Mouse (Mus musculus): Measurements from ENCODE around the gene Tecpr2. TPM values are rescaled to one million over a fixed set of nuclear protein-coding genes. Genes with fewer than 3 reads are reported as not detected.

Tecpr2 gene
- total RNA-seq, 1 experiment: 11.2 TPM

DNA sequence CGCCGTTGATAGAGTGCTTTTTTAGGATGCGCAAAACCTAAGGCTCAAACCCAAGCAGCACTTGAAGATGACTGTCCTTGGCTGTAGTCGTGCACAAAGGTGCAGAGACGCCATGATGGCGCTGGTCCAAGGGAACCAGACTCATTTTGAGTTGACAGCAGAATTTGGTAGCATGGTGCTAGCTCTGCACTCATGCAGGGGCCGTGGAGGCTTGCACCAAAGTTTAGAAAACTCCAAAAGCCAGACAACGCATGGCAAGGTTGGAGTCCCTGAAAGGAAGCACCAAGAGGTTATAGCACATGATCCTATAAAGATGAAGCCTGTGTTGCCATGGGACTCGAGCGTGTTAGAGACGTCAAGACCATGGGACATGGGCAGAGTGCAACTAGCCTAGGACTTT lies 129.0 kb downstream of the Tecpr2 start:
- H3K36me3 ChIP-seq (ENCODE audit: control insufficient read depth, insufficient read depth, low read length, poor library complexity, severe bottlenecking): no peaks in the 10 kb centered on the region
- H3K27ac ChIP-seq (ENCODE audit: insufficient read depth, low read depth, low read length, poor library complexity, severe bottlenecking): no peak overlapping the region
- no peak overlapping the region for H3K9ac ChIP-seq (ENCODE audit: insufficient read depth, low read depth, low read length, poor library complexity, severe bottlenecking)
- H3K9me3 ChIP-seq (ENCODE audit: control insufficient read depth, insufficient read depth, low read depth, low read length): no peaks in the 10 kb centered on the region
- DNase-seq (ENCODE audit: low read depth, low spot score): no peak
- no peaks in the 10 kb centered on the region for H3K4me1 ChIP-seq (ENCODE audit: control insufficient read depth in 2 of 2, insufficient read depth in 2 of 2, low read length in 2 of 2, poor library complexity in 1 of 2)
- in situ Hi-C loops (cut with MboI; ENCODE audit: low sequenced_read_pairs in 2 of 2, unreplicated experiment in 2 of 2): no loop called here
- TF ChIP-seq MAFK (IDR thresholded peaks at IDR 0.05; ENCODE audit: insufficient read depth, low read depth, low read length) (no peak), HCFC1 (IDR thresholded peaks at IDR 0.05; ENCODE audit: borderline replicate concordance, insufficient read depth, low read length) (no peak), ZC3H11A (IDR thresholded peaks at IDR 0.05; ENCODE audit: borderline replicate concordance, low read depth, low read length) (no peak), ZNF384 (IDR thresholded peaks at IDR 0.05; ENCODE audit: low read depth, low read length) (no peak), CHD2 (IDR thresholded peaks at IDR 0.05; ENCODE audit: low read depth, low read length) (no peak)
- no peak overlapping the region for H3K4me3 ChIP-seq (ENCODE audit: insufficient read depth in 1 of 2, low read depth in 1 of 2, low read length in 2 of 2, poor library complexity in 1 of 2, severe bottlenecking in 1 of 2)

DNA sequence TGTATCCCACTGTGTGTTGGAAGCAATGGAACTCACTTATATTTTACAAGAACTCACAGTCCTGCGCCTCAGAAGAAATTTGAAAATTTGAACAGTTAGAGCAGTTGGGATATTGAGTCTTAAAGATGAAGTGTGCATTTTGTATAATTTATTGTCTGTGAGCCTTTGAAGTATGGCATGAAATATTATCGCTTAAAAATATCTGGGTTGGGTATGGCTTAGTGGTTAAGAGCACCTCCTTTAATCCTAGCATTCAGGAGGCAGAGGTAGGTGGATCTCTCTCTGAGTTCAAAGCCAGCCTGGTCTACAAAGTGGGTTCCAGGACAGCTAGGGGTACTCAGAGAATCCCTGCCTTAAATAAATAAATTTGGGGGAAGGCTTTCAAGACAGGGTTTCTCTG lies 130.0 kb downstream of the Tecpr2 start:
- in situ Hi-C loops (cut with MboI; ENCODE audit: low sequenced_read_pairs in 2 of 2, unreplicated experiment in 2 of 2): no loop called here
- no peak overlapping the region for H3K9ac ChIP-seq (ENCODE audit: insufficient read depth, low read depth, low read length, poor library complexity, severe bottlenecking)
- H3K4me3 ChIP-seq (ENCODE audit: insufficient read depth in 1 of 2, low read depth in 1 of 2, low read length in 2 of 2, poor library complexity in 1 of 2, severe bottlenecking in 1 of 2): no peak overlapping the region
- H3K36me3 ChIP-seq (ENCODE audit: control insufficient read depth, insufficient read depth, low read length, poor library complexity, severe bottlenecking): no peaks in the 10 kb centered on the region
- no peaks in the 10 kb centered on the region for H3K4me1 ChIP-seq (ENCODE audit: control insufficient read depth in 2 of 2, insufficient read depth in 2 of 2, low read length in 2 of 2, poor library complexity in 1 of 2)
- TF ChIP-seq ZC3H11A (IDR thresholded peaks at IDR 0.05; ENCODE audit: borderline replicate concordance, low read depth, low read length) (no peak), ZNF384 (IDR thresholded peaks at IDR 0.05; ENCODE audit: low read depth, low read length) (no peak), MAFK (IDR thresholded peaks at IDR 0.05; ENCODE audit: insufficient read depth, low read depth, low read length) (no peak), HCFC1 (IDR thresholded peaks at IDR 0.05; ENCODE audit: borderline replicate concordance, insufficient read depth, low read length) (no peak), CHD2 (IDR thresholded peaks at IDR 0.05; ENCODE audit: low read depth, low read length) (no peak)
- no peaks in the 10 kb centered on the region for H3K9me3 ChIP-seq (ENCODE audit: control insufficient read depth, insufficient read depth, low read depth, low read length)
- DNase-seq (ENCODE audit: low read depth, low spot score): no peak
- H3K27ac ChIP-seq (ENCODE audit: insufficient read depth, low read depth, low read length, poor library complexity, severe bottlenecking): no peak overlapping the region

DNA sequence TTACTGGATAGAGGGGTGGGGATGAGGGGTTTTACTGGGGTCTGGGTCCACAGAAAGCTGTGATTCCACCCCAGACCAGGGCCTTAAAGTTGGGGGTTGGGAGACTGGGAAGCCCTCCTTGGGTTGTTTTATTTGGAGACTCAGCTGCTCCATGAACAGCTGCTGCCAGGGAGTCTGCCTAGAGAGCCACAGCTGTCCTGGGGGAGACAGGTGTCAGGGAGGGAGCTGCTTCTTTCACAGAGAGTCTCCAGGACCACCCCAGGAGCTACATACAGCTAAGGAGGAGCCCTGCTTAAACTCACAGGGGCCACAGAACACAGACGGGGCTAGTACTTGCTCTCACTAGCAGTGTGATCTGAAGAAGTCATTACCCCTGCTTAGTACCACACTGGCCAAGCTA lies 132.1 kb downstream of the Tecpr2 start:
- no peaks in the 10 kb centered on the region for H3K4me1 ChIP-seq (ENCODE audit: control insufficient read depth in 2 of 2, insufficient read depth in 2 of 2, low read length in 2 of 2, poor library complexity in 1 of 2)
- H3K4me3 ChIP-seq (ENCODE audit: insufficient read depth in 1 of 2, low read depth in 1 of 2, low read length in 2 of 2, poor library complexity in 1 of 2, severe bottlenecking in 1 of 2): no peak overlapping the region
- TF ChIP-seq CHD2 (IDR thresholded peaks at IDR 0.05; ENCODE audit: low read depth, low read length) (no peak), ZC3H11A (IDR thresholded peaks at IDR 0.05; ENCODE audit: borderline replicate concordance, low read depth, low read length) (no peak), MAFK (IDR thresholded peaks at IDR 0.05; ENCODE audit: insufficient read depth, low read depth, low read length) (no peak), ZNF384 (IDR thresholded peaks at IDR 0.05; ENCODE audit: low read depth, low read length) (no peak), HCFC1 (IDR thresholded peaks at IDR 0.05; ENCODE audit: borderline replicate concordance, insufficient read depth, low read length) (no peak)
- H3K9me3 ChIP-seq (ENCODE audit: control insufficient read depth, insufficient read depth, low read depth, low read length): no peaks in the 10 kb centered on the region
- no peak for DNase-seq (ENCODE audit: low read depth, low spot score)
- no peaks in the 10 kb centered on the region for H3K36me3 ChIP-seq (ENCODE audit: control insufficient read depth, insufficient read depth, low read length, poor library complexity, severe bottlenecking)
- no peak overlapping the region for H3K27ac ChIP-seq (ENCODE audit: insufficient read depth, low read depth, low read length, poor library complexity, severe bottlenecking)
- in situ Hi-C loops (cut with MboI; ENCODE audit: low sequenced_read_pairs in 2 of 2, unreplicated experiment in 2 of 2): no loop called here
- H3K9ac ChIP-seq (ENCODE audit: insufficient read depth, low read depth, low read length, poor library complexity, severe bottlenecking): no peak overlapping the region

DNA sequence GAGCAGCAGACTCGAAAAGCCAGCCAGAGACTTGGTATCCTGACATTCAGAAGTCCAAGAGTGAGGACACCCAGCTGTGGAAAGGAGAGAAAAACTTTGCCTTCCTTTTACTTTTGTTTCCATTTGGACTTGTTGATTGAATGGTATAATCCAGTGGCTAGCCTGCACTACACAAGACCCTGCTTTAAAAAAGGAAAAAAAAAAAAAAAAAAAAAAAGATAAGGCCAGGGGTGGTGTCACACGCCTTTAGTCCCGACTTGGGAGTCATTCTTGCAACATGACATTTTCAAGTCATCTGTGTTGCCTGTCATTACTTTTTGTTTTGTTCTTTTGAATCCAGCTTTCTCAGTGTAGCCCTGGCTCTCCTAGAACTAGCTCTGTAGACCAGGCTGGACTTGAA lies 132.5 kb downstream of the Tecpr2 start:
- TF ChIP-seq ZC3H11A (IDR thresholded peaks at IDR 0.05; ENCODE audit: borderline replicate concordance, low read depth, low read length) (no peak), HCFC1 (IDR thresholded peaks at IDR 0.05; ENCODE audit: borderline replicate concordance, insufficient read depth, low read length) (no peak), CHD2 (IDR thresholded peaks at IDR 0.05; ENCODE audit: low read depth, low read length) (no peak), MAFK (IDR thresholded peaks at IDR 0.05; ENCODE audit: insufficient read depth, low read depth, low read length) (no peak), ZNF384 (IDR thresholded peaks at IDR 0.05; ENCODE audit: low read depth, low read length) (no peak)
- DNase-seq (ENCODE audit: low read depth, low spot score): no peak
- in situ Hi-C loops (cut with MboI; ENCODE audit: low sequenced_read_pairs in 2 of 2, unreplicated experiment in 2 of 2): no loop called here
- no peaks in the 10 kb centered on the region for H3K36me3 ChIP-seq (ENCODE audit: control insufficient read depth, insufficient read depth, low read length, poor library complexity, severe bottlenecking)
- no peak overlapping the region for H3K4me3 ChIP-seq (ENCODE audit: insufficient read depth in 1 of 2, low read depth in 1 of 2, low read length in 2 of 2, poor library complexity in 1 of 2, severe bottlenecking in 1 of 2)
- no peaks in the 10 kb centered on the region for H3K9me3 ChIP-seq (ENCODE audit: control insufficient read depth, insufficient read depth, low read depth, low read length)
- H3K27ac ChIP-seq (ENCODE audit: insufficient read depth, low read depth, low read length, poor library complexity, severe bottlenecking): no peak overlapping the region
- no peaks in the 10 kb centered on the region for H3K4me1 ChIP-seq (ENCODE audit: control insufficient read depth in 2 of 2, insufficient read depth in 2 of 2, low read length in 2 of 2, poor library complexity in 1 of 2)
- no peak overlapping the region for H3K9ac ChIP-seq (ENCODE audit: insufficient read depth, low read depth, low read length, poor library complexity, severe bottlenecking)

Other genes starting within 250 kb of the Tecpr2 start
- gene 1700001K19Rik, start 206.6 kb upstream of the Tecpr2 start, total RNA-seq (2012; rRNA removed): not detected in 2 replicates
- 1,672 and 2,383 TPM in 2 replicates for gene Hsp90aa1, start 186.5 kb upstream of the Tecpr2 start, total RNA-seq (2012; rRNA removed)
- gene Wdr20, start 151.3 kb upstream of the Tecpr2 start, total RNA-seq (2012; rRNA removed): 27.4 and 30.3 TPM in 2 replicates
- gene Mok, start 48.3 kb upstream of the Tecpr2 start, total RNA-seq (2012; rRNA removed): 14.9 and 23.5 TPM in 2 replicates
- gene Zfp839, start 39.0 kb upstream of the Tecpr2 start, total RNA-seq (2012; rRNA removed): 5.4 and 8.0 TPM in 2 replicates
- 77.6 and 86.5 TPM in 2 replicates for gene Cinp, start 119 bp upstream of the Tecpr2 start, total RNA-seq (2012; rRNA removed)
- 12.4 and 13.1 TPM in 2 replicates for gene Ankrd9, start 89.8 kb downstream of the Tecpr2 start, total RNA-seq (2012; rRNA removed)
- gene Rcor1, start 150.1 kb downstream of the Tecpr2 start, total RNA-seq (2012; rRNA removed): 10.4 and 13.0 TPM in 2 replicates

Measured in ES-E14 (cell line).